Mouse (Mus musculus) lung, adult 18-20 months (tissue): Measurements from ENCODE around the gene Calhm3.
"Not testable (repeated sequence)": the region's sequence is repeated elsewhere in the genome, so short reads cannot be mapped to it uniquely, and the experiment has no call there.

ENCODE experiments used
- DNase-seq, 2 experiments: peaks; one replicate each; pipeline ENCODE4 v3.0.0; 2022; ENCODE audit warnings: mixed read lengths in 2 of 2

The Calhm3 gene

GRCm38 (mm10) chr19:47167617-47168214, 10.2 kb upstream of the Calhm3 start:
- no peak for DNase-seq

GRCm38 (mm10) chr19:47166758-47167157, 9.2 kb upstream of the Calhm3 start:
- no peak for DNase-seq

- no peak for DNase-seq
Measured at GRCm38 (mm10) chr19:47163176-47163744, 5.7 kb upstream of the Calhm3 start.

GRCm38 (mm10) chr19:47161669-47162068, 4.1 kb upstream of the Calhm3 start:
- no peak for DNase-seq

GRCm38 (mm10) chr19:47153767-47154166, 3.8 kb downstream of the Calhm3 start:
- no peak for DNase-seq

GRCm38 (mm10) chr19:47152062-47152369, 5.5 kb downstream of the Calhm3 start:
- no peak for DNase-seq

GRCm38 (mm10) chr19:47151332-47152061, 6.1 kb downstream of the Calhm3 start:
- no peak for DNase-seq

- DNase-seq: peak in 1 of 2 experiments; percentile 51
Measured at GRCm38 (mm10) chr19:47149854-47150253, 7.7 kb downstream of the Calhm3 start.

- DNase-seq: no peak
Measured at GRCm38 (mm10) chr19:47148267-47148847, 9.2 kb downstream of the Calhm3 start.

- DNase-seq: no peak
Measured at GRCm38 (mm10) chr19:47144154-47144553, 13.4 kb downstream of the Calhm3 start, which contains the start of gene Calhm1. TSS of gene Calhm1 (minus strand) at chr19:47144254.

- DNase-seq: no peak
Measured at GRCm38 (mm10) chr19:47142438-47142837, 15.1 kb downstream of the Calhm3 start.

- not testable (repeated sequence) for DNase-seq
Measured at GRCm38 (mm10) chr19:47139611-47140010, 18.0 kb downstream of the Calhm3 start.

- peak; percentile 60 to 64 for DNase-seq
Measured at GRCm38 (mm10) chr19:47137771-47138421, 19.7 kb downstream of the Calhm3 start, which contains the start of gene Calhm2. TSS of gene Calhm2 (minus strand) at chr19:47138294.

- peak; percentile 70 to 77 for DNase-seq
Measured at GRCm38 (mm10) chr19:47137051-47137581, 20.4 kb downstream of the Calhm3 start.

GRCm38 (mm10) chr19:47136170-47136569, 21.4 kb downstream of the Calhm3 start:
- no peak for DNase-seq

- DNase-seq: no peak
Measured at GRCm38 (mm10) chr19:47135568-47135967, 22.0 kb downstream of the Calhm3 start.

- DNase-seq: peak; percentile 14 to 26
Measured at GRCm38 (mm10) chr19:47133161-47133560, 24.4 kb downstream of the Calhm3 start.

- no peak for DNase-seq
Measured at GRCm38 (mm10) chr19:47130551-47131125, 26.9 kb downstream of the Calhm3 start.

GRCm38 (mm10) chr19:47128835-47129234, 28.7 kb downstream of the Calhm3 start:
- DNase-seq: no peak

GRCm38 (mm10) chr19:47128164-47128563, 29.4 kb downstream of the Calhm3 start:
- DNase-seq: no peak

GRCm38 (mm10) chr19:47122802-47123201, 34.8 kb downstream of the Calhm3 start:
- no peak for DNase-seq

GRCm38 (mm10) chr19:47121054-47121453, 36.5 kb downstream of the Calhm3 start:
- peak in 1 of 2 experiments; percentile 13 for DNase-seq
